Mouse (Mus musculus) heart, embryonic 12.5 days (tissue): ENCODE measurements around the gene Tcf7l1. TPM values are rescaled to one million over a fixed set of nuclear protein-coding genes. Genes with fewer than 3 reads are reported as not detected.

ENCODE experiments used
- ATAC-seq: fragments of 200-750 bp; cut with Nextera tagmentation; 2 replicates; pipeline ENCODE4 v1.8.0; 2017; ENCODE audit warnings: moderate TSS enrichment, moderate library complexity; ENCODE audit not compliant: insufficient number of reproducible peaks, low FRiP score
- H3K27ac ChIP-seq: fragments of 300-500 bp; sonication (generic); 2 replicates; pipeline ENCODE4 v1.5.1; 2016; ENCODE audit warnings: mild to moderate bottlenecking, moderate library complexity; ENCODE audit not compliant: poor library complexity, severe bottlenecking
- H3K27me3 ChIP-seq: fragments of 300-500 bp; sonication (generic); replicated peaks from 2 replicates; pipeline ENCODE4 v1.6.1; 2016; ENCODE audit warnings: mild to moderate bottlenecking, moderate library complexity
- H3K36me3 ChIP-seq: fragments of 300-500 bp; sonication (generic); 2 replicates; pipeline ENCODE4 v1.6.1; 2016; ENCODE audit warnings: mild to moderate bottlenecking, moderate library complexity
- H3K4me1 ChIP-seq: fragments of 300-500 bp; sonication (generic); replicated peaks from 2 replicates; pipeline ENCODE4 v1.6.1; 2016; ENCODE audit warnings: mild to moderate bottlenecking
- H3K4me2 ChIP-seq: fragments of 300-500 bp; sonication (generic); 2 replicates; pipeline ENCODE4 v1.6.1; 2016; ENCODE audit warnings: mild to moderate bottlenecking, moderate library complexity
- H3K4me3 ChIP-seq: fragments of 300-500 bp; sonication (generic); 2 replicates; pipeline ENCODE4 v1.5.1; 2016; ENCODE audit warnings: mild to moderate bottlenecking
- H3K9ac ChIP-seq: fragments of 300-500 bp; sonication (generic); 2 replicates; pipeline ENCODE4 v1.6.1; 2016; ENCODE audit warnings: mild to moderate bottlenecking, moderate library complexity
- H3K9me3 ChIP-seq: fragments of 300-500 bp; sonication (generic); replicated peaks from 2 replicates; pipeline ENCODE4 v1.6.1; 2016; ENCODE audit warnings: mild to moderate bottlenecking, moderate library complexity
- WGBS: fragments of 180-500 bp; shearing (Covaris S2); methylation state at CpG from one replicate; pipeline ENCODE4 v1.1.7; 2016; 5-methylcytosine and 5-hydroxymethylcytosine counted together
- polyA plus RNA-seq: library from polyadenylated mRNA; unstranded; fragments of >200 nt; fragmentation: Nextera tagmentation; extraction: Ambion mirVana; gene quantifications from 2 replicates; pipeline ENCODE4 v1.2.1, GENCODE M21; 2016

Gene Tcf7l1
- polyA plus RNA-seq, 1 experiment from 2014 or later = 18.5 TPM

DNA sequence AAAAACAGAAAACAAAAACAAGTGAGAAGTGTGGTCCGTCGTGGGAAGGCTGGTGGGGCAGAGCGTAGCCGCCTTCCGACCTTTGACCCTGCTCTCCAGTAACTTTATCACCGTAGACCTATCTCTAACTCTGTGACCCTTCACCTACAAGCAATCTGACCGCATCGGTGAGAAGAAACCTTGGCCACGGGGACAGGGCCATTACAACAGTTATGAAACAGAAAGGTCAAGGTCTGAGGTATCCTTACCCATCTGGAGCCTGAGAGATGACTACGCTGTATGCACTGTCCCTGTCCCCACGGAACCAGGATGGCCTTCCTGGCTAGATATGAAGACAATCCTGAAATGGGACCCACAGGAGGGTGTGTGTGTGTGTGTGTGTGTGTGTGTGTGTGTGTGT lies 204.9 kb downstream of the Tcf7l1 start:
- no peak overlapping the region for H3K4me2 ChIP-seq
- no peak overlapping the region for H3K4me3 ChIP-seq
- ATAC-seq = no peak
- 74% methylated on average over 11 of the region's 11 CpGs for WGBS
- H3K36me3 ChIP-seq = peaks cover 34% of the 10 kb centered on the region
- no peaks in the 10 kb centered on the region for H3K4me1 ChIP-seq
- H3K27me3 ChIP-seq = no peaks in the 10 kb centered on the region
- H3K9me3 ChIP-seq = no peaks in the 10 kb centered on the region
- H3K27ac ChIP-seq = no peak overlapping the region
- no peak overlapping the region for H3K9ac ChIP-seq

DNA sequence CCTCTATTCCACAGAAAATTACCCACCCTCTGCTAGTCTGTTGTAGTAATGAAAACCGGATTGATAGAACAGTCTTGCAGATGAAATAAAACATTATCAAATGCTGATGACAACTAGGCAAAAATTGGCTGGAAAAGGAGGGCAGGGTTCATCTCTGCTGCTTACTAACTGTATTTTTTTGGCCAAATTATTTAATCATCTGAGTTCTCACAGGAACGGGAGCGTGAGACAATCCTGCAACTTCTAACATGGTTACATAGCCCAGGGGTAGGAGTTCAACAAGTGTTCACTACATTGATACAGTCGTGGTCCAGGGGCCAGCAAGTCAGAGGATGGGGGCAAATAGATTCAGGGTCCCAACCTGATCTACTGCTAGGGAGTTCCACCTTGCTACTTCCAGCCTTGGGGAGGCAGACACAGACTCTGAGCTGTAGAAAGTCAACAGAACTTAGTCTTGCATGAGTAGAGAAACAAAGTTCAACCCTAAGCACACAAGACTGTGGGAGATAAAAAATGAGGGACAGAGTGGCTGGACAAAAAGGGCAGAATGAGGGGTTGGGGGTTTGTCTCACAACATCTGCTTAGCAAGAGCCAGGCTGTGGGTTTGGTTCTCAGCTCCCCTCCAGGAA lies 205.7 kb downstream of the Tcf7l1 start:
- Histone ChIP-seq H3K9ac (no peak overlapping the region), H3K27ac (no peak overlapping the region), H3K36me3 (peaks cover 41% of the 10 kb centered on the region), H3K4me2 (no peak overlapping the region), H3K4me1 (no peaks in the 10 kb centered on the region), H3K9me3 (no peaks in the 10 kb centered on the region), H3K4me3 (no peak overlapping the region), H3K27me3 (no peaks in the 10 kb centered on the region)
- ATAC-seq = no peak
- WGBS = 81% methylated on average over 4 of the region's 4 CpGs

DNA sequence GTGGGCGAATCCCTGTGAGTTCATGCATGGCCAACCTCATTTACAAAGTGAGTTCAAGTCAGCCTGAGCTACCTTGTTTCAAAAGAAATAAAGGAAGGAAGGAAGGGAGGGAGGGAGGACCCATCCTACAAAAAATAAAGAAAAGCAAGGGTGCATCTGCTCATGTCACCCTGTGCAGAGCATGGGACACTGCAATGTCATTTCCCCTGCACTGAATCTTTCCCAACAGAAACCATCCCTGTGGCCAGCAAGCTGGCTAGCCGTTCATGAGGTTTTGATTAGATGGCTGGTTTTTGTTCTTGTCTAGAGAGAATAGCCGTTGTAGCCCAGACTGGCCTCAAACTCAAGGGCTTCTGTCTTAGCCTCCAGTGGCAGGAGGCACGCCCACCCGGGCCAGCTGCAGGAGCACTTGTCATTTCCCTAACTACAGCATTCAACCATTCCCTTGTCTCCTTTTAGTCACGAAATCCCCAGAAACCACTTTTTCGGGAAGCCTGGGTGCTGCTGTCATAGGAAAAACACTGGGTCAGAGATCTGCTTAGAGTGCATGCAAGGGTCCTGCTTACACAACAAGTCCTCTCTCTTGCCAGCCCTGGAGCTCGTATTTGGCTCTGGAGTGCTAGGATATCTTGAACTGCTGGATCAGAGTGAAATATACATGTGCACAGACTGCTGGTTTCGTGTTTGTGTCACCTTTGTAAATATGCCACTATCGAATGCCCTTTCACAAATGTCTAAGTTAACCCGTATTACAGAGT lies 207.2 kb downstream of the Tcf7l1 start:
- no peaks in the 10 kb centered on the region for H3K9me3 ChIP-seq
- no peak overlapping the region for H3K9ac ChIP-seq
- H3K27me3 ChIP-seq = no peaks in the 10 kb centered on the region
- H3K4me1 ChIP-seq = no peaks in the 10 kb centered on the region
- WGBS = 74% methylated on average over 11 of the region's 11 CpGs
- H3K4me3 ChIP-seq = no peak overlapping the region
- no peak overlapping the region for H3K27ac ChIP-seq
- peaks cover 40% of the 10 kb centered on the region for H3K36me3 ChIP-seq
- H3K4me2 ChIP-seq = no peak overlapping the region
- ATAC-seq = no peak

Other genes starting within 250 kb of the Tcf7l1 start
- 22.5 and 24.7 TPM in 2 replicates for gene Capg, start 244.9 kb downstream of the Tcf7l1 start, polyA plus RNA-seq
- 12.6 and 13.2 TPM in 2 replicates for gene Elmod3, start 190.8 kb downstream of the Tcf7l1 start, polyA plus RNA-seq
- 13.8 and 16.0 TPM in 2 replicates for gene Retsat, start 190.8 kb downstream of the Tcf7l1 start, polyA plus RNA-seq
- gene Tgoln1, start 172.3 kb downstream of the Tcf7l1 start, polyA plus RNA-seq = 27.5 and 27.9 TPM in 2 replicates
- gene Kcmf1, start 110.7 kb upstream of the Tcf7l1 start, polyA plus RNA-seq = 46.2 and 50.8 TPM in 2 replicates
- 2,303 and 2,375 TPM in 2 replicates for gene Tmsb10, start 169.5 kb upstream of the Tcf7l1 start, polyA plus RNA-seq